Mouse (Mus musculus): ENCODE results near the gene Apol9b.

DNA sequence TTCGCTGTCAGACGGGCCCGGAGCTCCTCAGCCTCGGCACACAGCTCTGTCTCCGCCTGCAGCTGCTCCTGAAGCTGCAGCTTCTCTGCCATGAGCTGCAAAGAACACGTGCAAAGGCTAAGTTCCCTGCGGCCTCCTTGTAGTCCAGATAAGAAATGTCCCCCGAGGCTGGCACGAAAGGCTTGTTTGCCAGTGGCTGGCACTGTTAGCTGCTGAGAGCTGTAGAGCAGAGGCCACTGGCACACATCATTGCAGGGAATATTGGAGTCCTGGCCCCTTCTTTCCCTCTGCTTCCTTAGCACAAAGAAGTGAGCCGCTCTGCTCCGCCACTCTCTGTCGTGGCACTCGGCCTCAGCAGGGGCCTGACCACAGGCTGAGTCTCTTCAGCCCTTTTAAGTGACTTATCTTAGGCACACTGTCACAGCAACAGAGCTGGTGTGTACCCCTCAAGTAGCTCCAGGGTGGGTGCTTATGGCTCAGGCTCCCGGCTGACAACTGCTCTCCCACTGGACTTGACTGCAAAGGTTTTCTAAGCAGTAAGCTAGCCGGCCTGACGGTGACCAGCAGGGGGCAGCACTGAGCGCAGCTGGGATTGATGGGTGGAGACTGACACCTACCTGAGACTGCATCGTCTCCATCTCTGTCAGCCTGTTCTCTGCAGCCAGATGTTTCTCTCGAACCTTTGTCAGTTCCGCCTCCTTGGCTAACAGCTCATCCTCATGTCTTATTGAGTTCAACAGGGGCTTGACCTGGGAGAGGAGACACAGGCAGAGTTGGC is 46.5 kb downstream of the Apol9b start:
- TF ChIP-seq CTCF (IDR thresholded peaks at IDR 0.05; ENCODE audit: extremely low read depth, insufficient read depth, low read length) = peak; percentile 87
- no peak for TF ChIP-seq POLR2A (IDR thresholded peaks at IDR 0.05; ENCODE audit: extremely low read depth, insufficient read depth, low read length)
